Mouse (Mus musculus) ES-E14 (cell line): ENCODE data around the gene Lgmn.

Experiments used
- MAFK ChIP-seq: IDR thresholded peaks from 2 replicates; pipeline ENCODE4 v1.6.1; 2014; ENCODE audit warnings: mild to moderate bottlenecking, low read depth, low read length, inconsistent platforms; ENCODE audit not compliant: insufficient read depth
- ZC3H11A ChIP-seq: IDR thresholded peaks from 2 replicates; pipeline ENCODE4 v1.6.1; 2012; ENCODE audit warnings: low read depth, mild to moderate bottlenecking, inconsistent platforms, low read length, borderline replicate concordance
- ZNF384 ChIP-seq: IDR thresholded peaks from 2 replicates; pipeline ENCODE4 v1.6.1; 2012; ENCODE audit warnings: low read depth, low read length, inconsistent platforms

GRCm38 (mm10) chr12:102426285-102426684 lies 13.3 kb downstream of the Lgmn start:
- TF ChIP-seq ZC3H11A (no peak), MAFK (no peak), ZNF384 (no peak)
